Mouse (Mus musculus) bone marrow macrophage, adult 2 months (primary cell): Measurements from ENCODE around the gene Tpst1.

ENCODE experiments used
- CTCF ChIP-seq: IDR thresholded peaks from 2 replicates; pipeline ENCODE4 v1.5.1; 2012; ENCODE audit warnings: low read depth, mild to moderate bottlenecking, low read length, moderate library complexity
- POLR2A ChIP-seq: IDR thresholded peaks from 2 replicates; pipeline ENCODE4 v1.6.1; 2012; ENCODE audit warnings: mild to moderate bottlenecking, low read depth, low read length, borderline replicate concordance

DNA sequence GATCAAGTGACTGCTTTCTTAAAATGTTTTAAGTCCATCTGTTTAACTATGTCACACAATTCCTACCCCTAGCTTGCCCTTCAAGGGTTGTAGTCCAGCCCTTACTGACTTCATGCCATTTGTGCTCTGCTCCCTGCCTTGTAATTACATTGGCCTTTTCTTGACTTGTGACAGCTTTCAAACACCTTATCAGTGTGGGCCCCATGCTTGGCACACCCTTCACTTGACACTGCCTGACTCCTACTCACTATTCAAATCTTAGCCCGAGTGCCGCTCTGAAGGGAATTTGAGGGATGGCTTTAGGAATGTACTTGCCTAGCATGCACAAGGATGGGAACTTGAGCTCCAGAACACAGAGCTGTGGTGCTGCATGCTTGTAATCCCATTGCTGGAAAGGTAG, 24.7 kb downstream of the Tpst1 start:
- TF ChIP-seq POLR2A (no peak), CTCF (no peak)
